Mouse (Mus musculus) layer of hippocampus, postnatal 36 days (tissue): Measurements from ENCODE around the gene Hs3st4. TPM values are rescaled to one million over a fixed set of nuclear protein-coding genes. Genes with fewer than 3 reads are reported as not detected.

ENCODE experiments used
- DNase-seq, 2 experiments: peaks; one replicate each; pipeline ENCODE4 v3.0.0; 2022
- total RNA-seq, 2 experiments: library from RNA; stranded (reverse); gene quantifications; 2 replicates each; pipeline ENCODE4 v1.2.3; 2021

Gene Hs3st4
- total RNA-seq, 2 experiments from 2014 or later: 86.3 to 107 TPM

GRCm38 (mm10) chr7:124141229-124141628, 158.6 kb downstream of the Hs3st4 start:
- no peak for DNase-seq

GRCm38 (mm10) chr7:124150901-124151300, 168.2 kb downstream of the Hs3st4 start:
- DNase-seq: no peak

GRCm38 (mm10) chr7:124163301-124163700, 180.6 kb downstream of the Hs3st4 start:
- no peak for DNase-seq

- no peak for DNase-seq
Measured at GRCm38 (mm10) chr7:124166229-124166628, 183.6 kb downstream of the Hs3st4 start.

- no peak for DNase-seq
Measured at GRCm38 (mm10) chr7:124168796-124169195, 186.1 kb downstream of the Hs3st4 start.

- DNase-seq: no peak
Measured at GRCm38 (mm10) chr7:124170001-124170400, 187.3 kb downstream of the Hs3st4 start.

GRCm38 (mm10) chr7:124171992-124172391, 189.3 kb downstream of the Hs3st4 start:
- DNase-seq: peak in 1 of 2 experiments; percentile 15

GRCm38 (mm10) chr7:124180926-124181325, 198.3 kb downstream of the Hs3st4 start:
- DNase-seq: no peak

- no peak for DNase-seq
Measured at GRCm38 (mm10) chr7:124184693-124185092, 202.0 kb downstream of the Hs3st4 start.

GRCm38 (mm10) chr7:124198811-124199570, 216.3 kb downstream of the Hs3st4 start:
- peak; percentile 17 to 24 for DNase-seq

- no peak for DNase-seq
Measured at GRCm38 (mm10) chr7:124216921-124217320, 234.3 kb downstream of the Hs3st4 start.

- peak in 1 of 2 experiments; percentile 41 for DNase-seq
Measured at GRCm38 (mm10) chr7:124220556-124220955, 237.9 kb downstream of the Hs3st4 start.

GRCm38 (mm10) chr7:124237896-124238670, 255.4 kb downstream of the Hs3st4 start:
- DNase-seq: no peak

GRCm38 (mm10) chr7:124239903-124240647, 257.4 kb downstream of the Hs3st4 start:
- DNase-seq: no peak

GRCm38 (mm10) chr7:124249838-124250237, 267.2 kb downstream of the Hs3st4 start:
- DNase-seq: no peak

- no peak for DNase-seq
Measured at GRCm38 (mm10) chr7:124250566-124250965, 267.9 kb downstream of the Hs3st4 start.

- no peak for DNase-seq
Measured at GRCm38 (mm10) chr7:124258419-124258818, 275.8 kb downstream of the Hs3st4 start.

GRCm38 (mm10) chr7:124270734-124271133, 288.1 kb downstream of the Hs3st4 start:
- DNase-seq: no peak

GRCm38 (mm10) chr7:124289873-124290272, 307.2 kb downstream of the Hs3st4 start:
- no peak for DNase-seq

- peak; percentile 42 to 71 for DNase-seq
Measured at GRCm38 (mm10) chr7:124319451-124319850, 336.8 kb downstream of the Hs3st4 start.

GRCm38 (mm10) chr7:124335635-124336034, 353.0 kb downstream of the Hs3st4 start:
- no peak for DNase-seq

- DNase-seq: no peak
Measured at GRCm38 (mm10) chr7:124341510-124341909, 358.8 kb downstream of the Hs3st4 start.
